Mouse (Mus musculus) frontal cortex, adult 2 months (tissue): ENCODE measurements around the gene Kcne4. TPM values are rescaled to one million over a fixed set of nuclear protein-coding genes. Genes with fewer than 3 reads are reported as not detected.
A peak's percentile ranks its signal among the peaks of the same experiment; 100 is the strongest.

Source experiments
- DNase-seq, 2 experiments: peaks; one replicate each; pipeline ENCODE4 v3.0.0; 2022; ENCODE audit warnings: low spot score in 1 of 2; ENCODE audit errors: extremely low spot score in 1 of 2
- polyA plus RNA-seq: library from polyadenylated mRNA; depleted of rRNA; stranded (reverse); fragments of >200 nt; gene quantifications from 2 replicates; pipeline ENCODE4 v1.2.3, GENCODE M21; 2012; rRNA removed

The Kcne4 gene
- polyA plus RNA-seq, 1 experiment, result 1.1 TPM

DNA sequence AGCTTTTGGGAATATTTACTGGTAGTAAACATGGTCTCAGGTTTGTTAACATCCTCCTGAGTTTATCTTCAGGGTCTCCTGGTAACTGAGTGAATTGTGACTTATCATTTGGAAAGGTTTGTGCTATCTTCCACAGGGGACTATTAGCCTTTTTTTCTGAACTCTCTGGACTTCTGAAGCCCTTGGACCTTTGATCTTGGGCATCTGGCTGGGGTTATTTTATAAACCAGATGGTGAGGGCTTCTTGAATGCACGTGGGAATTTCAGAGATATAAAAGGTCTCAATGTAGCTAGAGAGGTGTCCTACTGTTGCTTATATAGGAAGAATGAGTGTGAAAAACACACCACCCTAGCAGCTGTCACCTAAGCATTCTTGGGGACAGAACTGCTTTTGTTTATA, 37.7 kb downstream of the Kcne4 start:
- DNase-seq, result no peak

GRCm38 (mm10) chr1:78859573-78859972, 43.0 kb downstream of the Kcne4 start:
- DNase-seq, result no peak

DNA sequence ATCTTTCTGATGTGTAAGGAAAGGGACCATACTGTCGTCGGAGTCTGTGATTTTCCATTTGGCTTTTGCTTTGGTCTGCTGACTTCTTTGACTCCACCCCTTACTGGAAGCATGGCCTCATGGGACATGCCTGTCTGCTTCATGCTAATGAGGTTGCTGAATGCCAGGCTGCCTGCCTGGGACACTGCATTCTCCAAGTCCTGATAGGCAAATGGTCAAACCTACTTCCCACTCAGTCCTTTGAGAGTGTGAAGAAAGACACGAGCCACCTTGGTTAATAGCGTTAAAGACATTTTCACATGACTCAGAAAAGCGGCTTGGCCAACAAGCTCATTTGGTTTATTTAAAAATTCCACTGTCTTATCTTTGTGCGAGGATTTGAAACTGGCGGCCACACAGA, 43.5 kb downstream of the Kcne4 start:
- DNase-seq, result no peak

GRCm38 (mm10) chr1:78862281-78862680, 45.7 kb downstream of the Kcne4 start:
- no peak for DNase-seq

- DNase-seq, result peak; percentile 34 to 70
Measured at GRCm38 (mm10) chr1:78863833-78864232, 47.3 kb downstream of the Kcne4 start.

DNA sequence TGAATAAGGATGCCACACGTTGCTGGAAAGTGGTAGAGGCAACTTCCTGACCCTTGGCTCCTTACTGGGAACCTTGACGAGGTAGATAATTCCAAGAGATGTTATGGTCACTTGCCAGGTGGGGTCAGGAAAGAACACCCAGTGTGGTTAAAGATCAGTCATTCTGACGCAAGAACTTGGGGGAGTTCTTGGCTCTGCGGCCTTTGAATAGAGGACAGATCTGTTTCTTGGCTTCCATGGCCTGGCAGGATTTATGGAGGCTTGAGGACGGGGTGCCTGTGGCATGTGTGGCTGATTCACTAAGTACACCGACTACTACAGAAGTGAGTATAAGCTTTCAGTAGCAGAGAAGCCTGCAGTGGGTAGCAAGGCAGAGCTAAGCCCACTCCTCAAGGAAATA, 47.8 kb downstream of the Kcne4 start:
- DNase-seq, result no peak

DNA sequence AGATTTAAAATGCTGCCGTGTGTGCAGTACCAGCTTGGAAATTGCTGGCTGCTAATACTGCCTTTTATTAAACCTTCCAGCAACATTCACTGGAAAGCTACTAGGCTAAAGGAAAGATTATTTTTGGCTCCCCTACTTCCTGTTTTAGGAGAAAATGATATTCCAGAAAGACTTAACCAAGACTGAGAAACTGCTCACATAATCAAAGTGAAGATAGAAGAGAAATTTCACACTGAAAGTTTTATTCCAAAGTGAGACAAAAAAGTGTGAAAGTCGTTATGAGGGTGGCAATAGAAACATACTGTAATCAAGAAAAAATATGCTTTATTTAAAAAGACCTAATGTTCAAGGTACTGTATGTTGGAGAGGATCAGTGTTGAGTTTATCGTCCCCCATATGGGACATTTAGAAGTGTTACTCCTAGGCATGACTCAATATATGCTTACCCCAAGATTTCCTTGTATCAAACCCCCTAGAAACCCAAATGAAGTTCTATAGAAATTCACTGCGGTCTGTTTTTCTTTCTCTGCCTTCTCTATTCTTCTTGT, 48.3 kb downstream of the Kcne4 start:
- DNase-seq, result peak in 1 of 2 experiments; percentile 49

GRCm38 (mm10) chr1:78865991-78866390, 49.4 kb downstream of the Kcne4 start:
- no peak for DNase-seq

- DNase-seq, result no peak
Measured at GRCm38 (mm10) chr1:78866455-78866854, 49.9 kb downstream of the Kcne4 start.

Other genes starting within 250 kb of the Kcne4 start
- 88.6 and 94.2 TPM in 2 replicates for gene Acsl3, start 158.9 kb upstream of the Kcne4 start, polyA plus RNA-seq
- 5.7 and 7.9 TPM in 2 replicates for gene Utp14b, start 158.7 kb upstream of the Kcne4 start, polyA plus RNA-seq